Mouse (Mus musculus): ENCODE data around the gene Tram2. TPM values are rescaled to one million over a fixed set of nuclear protein-coding genes. Genes with fewer than 3 reads are reported as not detected.

Gene Tram2
- polyA plus RNA-seq, 1 experiment from 2014 or later: 2.0 TPM

GRCm38 (mm10) chr1:20995331-20995986, 83.6 kb downstream of the Tram2 start:
- Histone ChIP-seq H3K4me3 (ENCODE audit: low read depth, low read length) (no peak overlapping the region), H3K4me1 (ENCODE audit: control insufficient read depth, insufficient read depth, low read length) (no peaks in the 10 kb centered on the region), H3K9me3 (replicated peaks; ENCODE audit: control insufficient read depth, low read length, poor library complexity, severe bottlenecking) (no peaks in the 10 kb centered on the region), H3K27me3 (ENCODE audit: control insufficient read depth, insufficient read depth, low read depth, low read length) (no peaks in the 10 kb centered on the region), H3K36me3 (ENCODE audit: control insufficient read depth, insufficient read depth, low read length) (no peaks in the 10 kb centered on the region), H3K27ac (ENCODE audit: low read length) (no peak overlapping the region), H3K4me2 (ENCODE audit: low read length) (no peak overlapping the region), H3K9ac (ENCODE audit: low read depth, low read length) (no peak overlapping the region)
- ATAC-seq: no peak
- WGBS: 62% methylated on average over 7 of the region's 7 CpGs

GRCm38 (mm10) chr1:20994338-20994737, 84.7 kb downstream of the Tram2 start:
- no peak for ATAC-seq
- no peak overlapping the region for H3K4me3 ChIP-seq (ENCODE audit: low read depth, low read length)

DNA sequence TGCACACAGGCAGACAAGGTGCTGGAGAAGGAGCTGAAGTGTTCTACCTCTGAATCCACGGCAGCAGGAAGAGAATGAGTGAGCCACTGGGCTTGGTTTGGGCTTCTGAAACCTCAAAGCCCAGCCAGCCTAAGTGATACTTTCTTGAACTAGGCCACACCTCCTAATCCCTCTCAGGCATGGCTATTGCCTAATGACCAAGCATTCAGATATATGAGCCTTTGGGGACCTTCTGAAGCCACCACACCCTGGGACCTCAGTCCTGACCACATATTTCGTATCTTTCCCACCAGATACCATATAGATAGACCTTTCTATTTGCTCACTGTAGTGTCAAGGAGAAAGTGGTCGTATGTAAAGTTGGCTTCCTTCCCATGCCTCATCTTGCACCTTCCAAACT, 85.3 kb downstream of the Tram2 start:
- Histone ChIP-seq H3K4me3 (ENCODE audit: low read depth, low read length) (no peak overlapping the region), H3K36me3 (ENCODE audit: control insufficient read depth, insufficient read depth, low read length) (no peaks in the 10 kb centered on the region)

More at GRCm38 (mm10) chr1:20994338-20994737, 84.7 kb downstream of the Tram2 start:
- no peak overlapping the region for H3K27ac ChIP-seq (ENCODE audit: low read length)
- no peak overlapping the region for H3K9ac ChIP-seq (ENCODE audit: low read depth, low read length)
- no peaks in the 10 kb centered on the region for H3K4me1 ChIP-seq (ENCODE audit: control insufficient read depth, insufficient read depth, low read length)
- H3K27me3 ChIP-seq (ENCODE audit: control insufficient read depth, insufficient read depth, low read depth, low read length): no peaks in the 10 kb centered on the region
- H3K4me2 ChIP-seq (ENCODE audit: low read length): no peak overlapping the region
- H3K36me3 ChIP-seq (ENCODE audit: control insufficient read depth, insufficient read depth, low read length): no peaks in the 10 kb centered on the region
- no peaks in the 10 kb centered on the region for H3K9me3 ChIP-seq (replicated peaks; ENCODE audit: control insufficient read depth, low read length, poor library complexity, severe bottlenecking)
- WGBS: 91% methylated on average over 5 of the region's 5 CpGs

GRCm38 (mm10) chr1:20989461-20990083, 89.5 kb downstream of the Tram2 start:
- Histone ChIP-seq H3K27ac (ENCODE audit: low read length) (no peak overlapping the region), H3K4me2 (ENCODE audit: low read length) (no peak overlapping the region), H3K4me1 (ENCODE audit: control insufficient read depth, insufficient read depth, low read length) (no peaks in the 10 kb centered on the region), H3K9ac (ENCODE audit: low read depth, low read length) (no peak overlapping the region), H3K9me3 (replicated peaks; ENCODE audit: control insufficient read depth, low read length, poor library complexity, severe bottlenecking) (no peaks in the 10 kb centered on the region), H3K4me3 (ENCODE audit: low read depth, low read length) (no peak overlapping the region), H3K36me3 (ENCODE audit: control insufficient read depth, insufficient read depth, low read length) (no peaks in the 10 kb centered on the region), H3K27me3 (ENCODE audit: control insufficient read depth, insufficient read depth, low read depth, low read length) (no peaks in the 10 kb centered on the region)
- ATAC-seq: no peak
- 84% methylated on average over 11 of the region's 11 CpGs for WGBS

More for the DNA sequence above, 85.3 kb downstream of the Tram2 start:
- WGBS: 84% methylated on average over 3 of the region's 3 CpGs
- H3K9ac ChIP-seq (ENCODE audit: low read depth, low read length): no peak overlapping the region
- no peak overlapping the region for H3K4me2 ChIP-seq (ENCODE audit: low read length)
- no peak for ATAC-seq
- H3K4me1 ChIP-seq (ENCODE audit: control insufficient read depth, insufficient read depth, low read length): no peaks in the 10 kb centered on the region
- no peaks in the 10 kb centered on the region for H3K9me3 ChIP-seq (replicated peaks; ENCODE audit: control insufficient read depth, low read length, poor library complexity, severe bottlenecking)
- H3K27ac ChIP-seq (ENCODE audit: low read length): no peak overlapping the region
- no peaks in the 10 kb centered on the region for H3K27me3 ChIP-seq (ENCODE audit: control insufficient read depth, insufficient read depth, low read depth, low read length)

- 67% methylated on average over 10 of the region's 10 CpGs for WGBS
- no peaks in the 10 kb centered on the region for H3K27me3 ChIP-seq (ENCODE audit: control insufficient read depth, insufficient read depth, low read depth, low read length)
- H3K4me1 ChIP-seq (ENCODE audit: control insufficient read depth, insufficient read depth, low read length): no peaks in the 10 kb centered on the region
- H3K4me3 ChIP-seq (ENCODE audit: low read depth, low read length): no peak overlapping the region
- no peak overlapping the region for H3K9ac ChIP-seq (ENCODE audit: low read depth, low read length)
- no peak overlapping the region for H3K4me2 ChIP-seq (ENCODE audit: low read length)
- no peak overlapping the region for H3K27ac ChIP-seq (ENCODE audit: low read length)
- H3K9me3 ChIP-seq (replicated peaks; ENCODE audit: control insufficient read depth, low read length, poor library complexity, severe bottlenecking): no peaks in the 10 kb centered on the region
- no peaks in the 10 kb centered on the region for H3K36me3 ChIP-seq (ENCODE audit: control insufficient read depth, insufficient read depth, low read length)
- ATAC-seq: no peak
Measured at GRCm38 (mm10) chr1:20986378-20987056, 92.5 kb downstream of the Tram2 start.

- WGBS: 48% methylated on average over 4 of the region's 4 CpGs
- ATAC-seq: no peak; the same call in 1 of the 2 replicates
- H3K4me2 ChIP-seq (ENCODE audit: low read length): no peak overlapping the region
Measured at GRCm38 (mm10) chr1:20984582-20984981, 94.4 kb downstream of the Tram2 start.

DNA sequence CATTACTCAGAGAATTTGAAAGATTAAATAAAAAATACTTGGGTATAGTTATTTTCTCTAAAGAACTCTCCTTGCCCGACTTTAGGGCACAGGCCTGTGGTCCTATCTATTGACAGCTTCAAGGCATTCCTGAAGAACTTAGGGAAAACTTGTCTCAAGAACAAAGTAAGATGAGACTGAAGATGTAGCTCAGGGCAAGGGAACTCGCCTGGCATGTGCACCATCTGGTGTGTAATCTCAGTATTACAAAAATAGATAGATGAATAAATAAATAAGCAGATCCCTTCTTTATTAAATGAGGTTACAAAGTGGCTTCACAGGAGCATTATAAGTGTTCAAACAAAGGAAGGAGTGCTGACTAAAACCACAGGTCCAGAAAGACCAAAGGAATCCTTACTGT, 94.9 kb downstream of the Tram2 start:
- no peak overlapping the region for H3K4me3 ChIP-seq (ENCODE audit: low read depth, low read length)
- H3K27ac ChIP-seq (ENCODE audit: low read length): no peak overlapping the region
- no peak overlapping the region for H3K4me2 ChIP-seq (ENCODE audit: low read length)
- no peak overlapping the region for H3K9ac ChIP-seq (ENCODE audit: low read depth, low read length)
- no peaks in the 10 kb centered on the region for H3K4me1 ChIP-seq (ENCODE audit: control insufficient read depth, insufficient read depth, low read length)
- no peaks in the 10 kb centered on the region for H3K36me3 ChIP-seq (ENCODE audit: control insufficient read depth, insufficient read depth, low read length)
- no peaks in the 10 kb centered on the region for H3K9me3 ChIP-seq (replicated peaks; ENCODE audit: control insufficient read depth, low read length, poor library complexity, severe bottlenecking)
- ATAC-seq: no peak
- no peaks in the 10 kb centered on the region for H3K27me3 ChIP-seq (ENCODE audit: control insufficient read depth, insufficient read depth, low read depth, low read length)
- WGBS: 80% methylated on average over 2 of the region's 2 CpGs

More at GRCm38 (mm10) chr1:20984582-20984981, 94.4 kb downstream of the Tram2 start:
- Histone ChIP-seq H3K9me3 (replicated peaks; ENCODE audit: control insufficient read depth, low read length, poor library complexity, severe bottlenecking) (no peaks in the 10 kb centered on the region), H3K4me1 (ENCODE audit: control insufficient read depth, insufficient read depth, low read length) (no peaks in the 10 kb centered on the region), H3K4me3 (ENCODE audit: low read depth, low read length) (no peak overlapping the region), H3K36me3 (ENCODE audit: control insufficient read depth, insufficient read depth, low read length) (no peaks in the 10 kb centered on the region), H3K27ac (ENCODE audit: low read length) (no peak overlapping the region), H3K27me3 (ENCODE audit: control insufficient read depth, insufficient read depth, low read depth, low read length) (no peaks in the 10 kb centered on the region), H3K9ac (ENCODE audit: low read depth, low read length) (no peak overlapping the region)

GRCm38 (mm10) chr1:20981764-20982163, 97.3 kb downstream of the Tram2 start:
- Histone ChIP-seq H3K27ac (ENCODE audit: low read length) (no peak overlapping the region), H3K4me3 (ENCODE audit: low read depth, low read length) (no peak overlapping the region), H3K4me1 (ENCODE audit: control insufficient read depth, insufficient read depth, low read length) (no peaks in the 10 kb centered on the region), H3K27me3 (ENCODE audit: control insufficient read depth, insufficient read depth, low read depth, low read length) (no peaks in the 10 kb centered on the region), H3K9ac (ENCODE audit: low read depth, low read length) (no peak overlapping the region), H3K9me3 (replicated peaks; ENCODE audit: control insufficient read depth, low read length, poor library complexity, severe bottlenecking) (no peaks in the 10 kb centered on the region), H3K36me3 (ENCODE audit: control insufficient read depth, insufficient read depth, low read length) (no peaks in the 10 kb centered on the region), H3K4me2 (ENCODE audit: low read length) (no peak overlapping the region)
- 91% methylated on average over 6 of the region's 6 CpGs for WGBS
- no peak for ATAC-seq

DNA sequence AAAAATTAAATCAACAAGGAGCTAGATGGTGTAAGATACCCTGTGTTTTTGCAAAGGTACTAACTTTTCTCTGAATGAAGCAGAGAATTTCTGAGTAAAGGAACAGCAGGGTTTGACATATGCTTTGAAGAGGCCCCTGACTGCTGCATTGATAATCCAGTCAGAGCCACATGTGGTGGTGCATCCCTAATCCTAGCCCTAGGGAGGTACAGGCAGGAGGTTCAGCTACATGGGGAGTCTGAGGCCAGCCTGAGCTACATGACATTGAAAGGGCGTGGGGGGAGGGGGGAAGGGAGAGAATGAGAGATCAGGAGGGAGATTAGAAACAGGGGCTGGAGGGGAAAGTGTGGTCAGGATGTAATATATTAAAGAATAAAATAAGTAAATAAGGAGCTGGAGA, 98.5 kb downstream of the Tram2 start:
- Histone ChIP-seq H3K4me3 (ENCODE audit: low read depth, low read length) (no peak overlapping the region), H3K4me2 (ENCODE audit: low read length) (no peak overlapping the region), H3K9ac (ENCODE audit: low read depth, low read length) (no peak overlapping the region), H3K27me3 (ENCODE audit: control insufficient read depth, insufficient read depth, low read depth, low read length) (no peaks in the 10 kb centered on the region), H3K36me3 (ENCODE audit: control insufficient read depth, insufficient read depth, low read length) (no peaks in the 10 kb centered on the region), H3K27ac (ENCODE audit: low read length) (no peak overlapping the region), H3K9me3 (replicated peaks; ENCODE audit: control insufficient read depth, low read length, poor library complexity, severe bottlenecking) (no peaks in the 10 kb centered on the region), H3K4me1 (ENCODE audit: control insufficient read depth, insufficient read depth, low read length) (no peaks in the 10 kb centered on the region)
- no peak for ATAC-seq
- WGBS: 21% methylated on average over 1 of the region's 1 CpGs

All from midbrain, embryonic 16.5 days (tissue).